Mouse (Mus musculus): ENCODE data around the gene Dgke.
"Not testable (repeated sequence)": the region's sequence is repeated elsewhere in the genome, so short reads cannot be mapped to it uniquely, and the experiment has no call there.

The Dgke gene

DNA sequence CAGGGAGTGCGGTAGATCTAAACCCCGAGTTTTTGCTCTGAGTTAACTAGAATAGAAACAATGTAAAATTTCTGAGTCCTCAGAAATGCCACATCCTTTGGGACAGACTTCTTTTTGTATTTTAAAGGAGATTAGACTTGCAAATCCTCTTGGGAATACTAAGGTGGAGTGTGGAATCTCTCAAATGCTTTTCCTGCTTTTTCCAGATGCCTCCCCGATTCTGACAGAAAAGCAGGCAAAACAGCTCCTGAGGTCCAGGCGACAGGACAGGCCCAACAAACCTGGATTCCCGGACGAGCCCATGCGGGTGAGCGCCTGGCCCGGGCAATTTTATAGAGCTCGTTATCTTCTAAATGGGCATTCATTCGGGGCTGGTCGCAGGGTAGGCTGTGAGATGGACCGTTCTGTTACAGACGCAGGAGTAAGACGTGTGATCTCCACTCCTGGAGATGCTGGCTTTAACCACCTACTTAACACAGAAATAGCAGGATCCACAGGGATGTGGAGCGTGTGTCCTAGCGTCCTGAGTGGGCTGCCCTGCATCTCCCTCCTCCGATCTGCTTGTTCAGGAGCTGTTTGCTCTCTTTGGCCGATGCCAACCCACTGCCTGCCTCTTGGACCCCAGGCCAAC, 8.2 kb upstream of the Dgke start:
- DNase-seq (ENCODE audit: low spot score in 2 of 2): no peak

DNA sequence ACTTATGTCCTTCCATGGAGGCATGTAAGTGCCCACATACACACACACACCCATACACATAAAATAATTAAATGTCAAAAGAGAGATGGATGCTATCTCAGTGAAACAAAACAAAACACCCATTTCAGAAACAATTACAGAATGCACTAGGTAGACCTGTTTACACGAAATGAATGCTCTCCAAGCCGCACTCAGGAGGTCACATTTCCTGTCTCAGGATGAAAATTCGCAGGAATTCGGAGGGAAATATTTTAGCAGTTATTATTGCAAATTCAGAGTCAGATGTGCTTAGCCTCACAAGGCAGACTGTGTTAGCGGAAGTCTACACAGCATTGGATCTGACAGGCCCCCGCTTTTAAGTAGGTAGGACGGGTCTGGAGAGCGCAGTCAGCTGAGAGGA, 6.9 kb upstream of the Dgke start, which contains the start of gene Gm525:
Gene Gm525 (plus strand): TSS at position 301 of the 400 bp plus-strand sequence.
- no peak for DNase-seq (ENCODE audit: low spot score in 2 of 2)

DNA sequence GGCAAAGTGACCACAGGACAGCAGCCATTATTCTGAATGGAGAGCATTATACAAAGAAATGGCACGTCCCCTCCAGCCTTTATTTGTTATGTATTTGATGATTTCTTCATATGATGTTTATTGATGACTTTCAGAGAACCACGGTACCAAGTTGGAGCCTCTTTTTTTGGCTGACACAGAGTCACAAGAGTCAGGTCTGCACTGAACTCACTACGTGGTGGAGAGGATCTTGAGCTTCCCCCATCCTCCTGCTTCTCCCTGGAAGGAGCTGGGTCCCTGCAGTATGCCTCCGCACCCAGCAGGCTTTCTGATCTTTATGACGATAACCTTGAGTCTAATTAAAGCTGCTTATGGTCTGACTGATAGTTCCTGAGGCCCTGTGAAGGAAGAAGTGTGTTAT, 4.9 kb upstream of the Dgke start:
- no peak for DNase-seq (ENCODE audit: low spot score in 2 of 2)

DNA sequence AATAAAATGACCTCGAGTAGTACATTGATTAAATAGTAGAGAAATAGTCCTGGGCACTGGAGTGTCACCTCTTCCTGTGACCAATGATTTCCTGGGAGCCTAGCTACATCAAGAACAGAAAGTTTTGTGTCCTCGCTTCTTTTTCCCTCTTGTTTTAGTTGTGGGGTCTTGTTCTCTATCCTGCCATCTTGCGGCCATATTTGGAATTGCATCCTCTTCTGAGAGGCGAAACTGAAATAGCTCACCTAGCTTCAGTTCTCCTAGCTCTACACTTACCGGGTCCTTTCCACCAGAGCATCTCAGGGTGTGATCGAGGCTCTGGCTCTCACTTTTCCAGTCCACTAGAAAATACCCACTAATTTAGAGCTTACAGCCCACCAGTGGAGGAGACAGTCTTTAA, 2.7 kb upstream of the Dgke start:
- DNase-seq (ENCODE audit: low spot score in 2 of 2): peak in 1 of 2 experiments; percentile 61

DNA sequence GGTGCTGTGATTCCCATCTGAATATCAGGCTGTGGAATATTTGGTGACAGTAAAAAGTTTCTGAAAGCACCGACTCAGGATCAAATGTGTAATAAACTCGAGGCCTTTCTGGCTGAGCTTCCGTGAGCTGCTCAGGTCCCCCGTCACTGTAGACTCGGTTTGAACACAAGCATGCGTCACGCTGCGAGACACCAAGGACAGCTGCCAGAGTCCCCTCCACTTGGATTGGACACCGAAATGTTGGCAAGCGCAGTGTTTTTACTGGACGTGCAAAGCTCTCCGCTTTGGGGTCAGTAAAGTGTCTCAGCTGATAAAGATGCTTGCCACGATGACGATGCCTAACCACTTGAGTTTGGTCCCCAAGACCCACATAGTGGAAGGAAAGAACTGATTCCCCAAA, 2.0 kb upstream of the Dgke start:
- DNase-seq (ENCODE audit: low spot score in 2 of 2): no peak

DNA sequence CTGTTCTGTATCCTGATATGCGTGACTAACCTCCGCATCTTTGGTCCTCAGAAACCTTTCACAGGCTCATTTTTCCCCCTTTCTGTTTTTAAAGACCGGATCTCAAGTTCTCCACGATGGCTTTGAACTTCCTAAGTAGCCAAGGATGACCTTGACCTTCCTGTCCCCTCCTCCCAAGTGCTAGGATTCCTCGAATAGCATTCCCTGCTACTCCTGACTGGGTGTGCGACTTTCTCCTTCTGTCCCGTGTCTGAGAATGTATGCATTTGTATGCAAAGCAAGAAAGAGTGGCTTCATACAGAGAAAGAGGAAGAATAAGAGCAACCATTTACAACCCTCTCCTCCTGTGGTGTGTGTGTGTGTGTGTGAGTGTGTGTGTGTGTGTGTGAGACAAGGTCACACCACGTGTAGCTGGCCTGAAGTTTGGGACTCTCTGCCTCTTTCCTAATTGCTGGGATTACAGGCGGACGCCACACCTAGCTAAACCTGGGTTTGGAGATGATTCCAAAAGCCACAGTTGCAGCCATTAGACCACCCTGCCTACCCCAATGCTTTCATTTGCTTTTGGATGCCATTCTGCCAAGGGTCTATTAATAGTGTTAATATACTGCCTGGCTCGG, 1.3 kb upstream of the Dgke start:
- no peak for DNase-seq (ENCODE audit: low spot score in 2 of 2)

DNA sequence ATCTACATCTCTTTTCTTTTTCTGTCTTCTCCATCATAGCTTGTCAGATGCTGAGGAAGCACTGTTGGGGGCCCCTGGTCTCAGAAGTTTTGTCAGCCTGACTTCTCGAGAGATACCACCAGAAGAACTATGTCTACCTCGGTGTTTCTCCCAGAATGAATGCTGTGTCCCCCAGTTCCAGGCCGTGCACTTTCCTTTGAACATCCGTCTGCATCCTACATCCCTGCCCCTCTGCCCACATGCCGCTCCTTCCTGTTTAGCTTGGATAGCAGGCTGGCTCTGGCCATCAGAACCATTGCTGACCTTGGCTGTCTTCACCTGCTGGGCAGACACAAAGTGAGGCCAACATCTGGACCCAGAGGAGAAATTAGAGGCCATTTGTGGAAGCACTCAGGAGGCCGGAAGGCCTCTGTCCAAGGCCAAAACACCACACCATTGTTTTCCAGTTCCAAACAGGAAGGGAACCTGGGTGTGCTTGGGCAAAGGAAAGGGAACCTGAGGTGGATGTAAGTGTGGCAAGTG, 712 bp upstream of the Dgke start:
- no peak for DNase-seq (ENCODE audit: low spot score in 2 of 2)

DNA sequence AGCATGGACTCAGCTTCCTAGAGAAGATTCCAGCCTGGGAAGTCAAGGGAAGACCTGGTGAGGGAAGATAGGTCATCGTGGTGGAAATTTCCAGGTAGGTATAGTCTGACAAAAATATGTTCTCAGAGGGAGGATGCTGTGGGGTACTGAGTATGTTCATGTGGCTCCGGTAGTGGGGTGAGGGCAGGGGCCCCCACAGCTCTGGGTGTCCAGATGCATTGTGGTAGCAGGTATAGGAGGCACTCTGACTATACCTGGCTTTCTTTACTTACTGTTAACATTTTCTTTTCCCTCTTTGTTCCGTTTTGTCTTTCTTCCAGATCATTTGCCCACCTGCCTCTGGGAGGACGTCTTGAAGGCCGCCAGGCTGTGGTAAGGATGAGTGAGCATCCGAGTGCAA, 524 bp downstream of the Dgke start:
- DNase-seq (ENCODE audit: low spot score in 2 of 2): no peak

DNA sequence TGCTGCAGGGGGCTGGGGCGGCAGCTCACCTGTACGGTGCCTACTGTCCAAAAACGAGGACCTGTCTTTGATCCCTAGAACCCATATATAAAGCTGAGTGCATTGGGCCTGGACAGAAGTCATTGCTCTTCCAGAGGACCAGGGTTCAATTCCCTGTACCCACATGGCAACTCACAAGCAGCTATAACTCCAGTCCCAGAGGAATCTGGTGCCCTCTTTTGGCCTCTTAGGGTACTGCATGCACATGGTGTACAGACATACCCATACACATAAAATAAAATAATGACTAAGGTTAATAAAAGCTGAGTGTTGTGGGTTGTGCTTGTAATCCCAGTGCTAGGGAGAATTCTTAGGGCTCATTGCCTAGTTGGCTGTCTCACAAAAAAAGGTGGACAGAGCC, 1.4 kb downstream of the Dgke start:
- no peak for DNase-seq (ENCODE audit: low spot score in 2 of 2)

DNA sequence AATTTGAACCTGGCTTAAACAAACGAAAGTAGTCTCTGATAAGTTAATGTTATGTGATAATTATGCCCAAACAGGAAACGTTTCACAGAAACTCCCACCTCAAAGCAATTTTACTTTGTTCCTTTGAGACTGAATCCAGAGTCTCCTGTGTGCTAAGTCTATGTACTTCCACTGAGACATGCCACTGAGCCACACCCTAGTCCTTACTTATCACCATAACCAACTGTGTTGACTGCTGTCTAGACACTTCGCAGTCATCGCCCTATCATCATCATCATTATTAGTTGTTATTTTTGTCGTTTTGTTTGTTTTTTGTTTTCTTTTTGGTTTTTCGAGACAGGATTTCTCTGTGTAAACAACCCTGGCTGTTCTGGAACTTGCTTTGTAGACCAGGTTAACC, 2.3 kb downstream of the Dgke start:
- DNase-seq (ENCODE audit: low spot score in 2 of 2): no peak

DNA sequence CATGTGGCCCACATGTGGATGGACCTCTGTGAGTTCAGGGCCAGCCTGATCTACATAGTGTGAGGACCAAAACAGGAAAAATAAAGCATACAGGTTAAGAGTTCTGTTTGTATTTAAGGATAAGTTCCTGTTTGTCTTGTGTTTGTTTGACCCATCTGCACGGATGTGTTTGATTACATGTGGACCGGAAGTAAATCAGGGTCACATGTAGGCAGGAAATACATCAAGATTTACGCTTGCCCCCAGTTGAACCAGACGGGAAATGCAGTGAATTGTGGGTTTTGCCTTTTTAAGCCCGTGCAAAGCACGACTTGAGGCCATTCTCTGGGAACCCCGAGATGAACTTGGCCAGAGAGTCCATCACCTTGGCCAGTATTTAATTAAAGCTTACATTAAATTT, 5.3 kb downstream of the Dgke start:
- DNase-seq (ENCODE audit: low spot score in 2 of 2): no peak

DNA sequence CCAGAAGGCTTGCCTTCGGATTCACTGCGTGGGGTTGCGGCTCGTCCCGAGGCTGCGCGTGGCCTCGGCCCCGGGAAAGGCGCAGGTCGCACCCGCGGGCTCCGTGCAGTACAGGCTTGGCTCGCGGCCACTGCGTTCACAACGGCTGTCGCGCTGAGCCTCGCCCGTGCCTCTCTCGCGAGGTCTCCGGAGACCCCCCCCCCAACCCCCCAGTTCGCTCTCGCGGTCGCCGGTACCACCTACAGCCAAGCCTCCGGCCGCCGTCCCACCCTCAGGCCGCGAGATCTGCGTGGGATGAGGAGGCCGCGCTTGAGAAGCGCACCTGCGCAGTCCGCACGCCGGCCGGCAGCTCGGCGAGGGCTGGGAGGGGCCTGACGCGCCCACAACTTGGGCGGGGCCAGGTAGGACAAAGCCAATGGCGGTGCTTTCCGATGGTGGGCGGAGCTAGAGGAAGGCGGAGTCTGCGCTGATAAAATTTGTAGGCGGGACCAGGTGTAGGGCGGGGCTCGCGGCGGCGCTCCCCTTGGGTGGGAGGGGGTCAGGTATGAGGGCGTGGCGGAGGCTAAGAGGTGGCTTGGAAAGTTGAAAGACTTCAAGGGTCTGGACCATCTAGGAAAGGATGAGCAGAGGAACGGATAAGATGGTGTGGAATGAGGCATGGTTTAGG, 6.1 kb downstream of the Dgke start:
- DNase-seq (ENCODE audit: low spot score in 2 of 2): peak; percentile 70 to 88

DNA sequence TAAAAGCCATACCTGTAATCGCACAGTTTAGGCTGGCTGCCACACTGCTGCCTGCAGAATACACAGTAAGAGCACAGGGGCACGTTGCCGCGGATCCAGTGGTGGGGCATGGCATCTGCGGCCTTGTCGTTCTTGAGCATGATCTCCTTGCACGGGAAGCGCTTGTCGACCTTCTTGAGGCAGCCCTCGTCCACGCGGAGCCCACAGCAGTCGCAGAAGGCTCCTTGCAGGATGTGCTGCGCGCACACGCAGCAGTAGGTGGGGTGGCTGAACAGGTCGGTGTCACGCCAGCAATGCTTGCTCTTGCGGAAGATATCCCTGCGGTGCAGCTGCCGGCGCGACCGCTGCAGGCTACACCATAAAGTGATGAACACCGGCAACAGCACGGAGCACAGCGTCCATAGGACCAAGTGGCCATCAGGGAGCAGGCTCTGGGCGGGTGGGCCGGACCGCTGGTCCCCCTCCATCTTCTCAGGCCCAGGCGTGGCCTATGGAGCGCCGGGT, 6.7 kb downstream of the Dgke start:
- peak in 1 of 2 experiments; percentile 23 for DNase-seq (ENCODE audit: low spot score in 2 of 2)

DNA sequence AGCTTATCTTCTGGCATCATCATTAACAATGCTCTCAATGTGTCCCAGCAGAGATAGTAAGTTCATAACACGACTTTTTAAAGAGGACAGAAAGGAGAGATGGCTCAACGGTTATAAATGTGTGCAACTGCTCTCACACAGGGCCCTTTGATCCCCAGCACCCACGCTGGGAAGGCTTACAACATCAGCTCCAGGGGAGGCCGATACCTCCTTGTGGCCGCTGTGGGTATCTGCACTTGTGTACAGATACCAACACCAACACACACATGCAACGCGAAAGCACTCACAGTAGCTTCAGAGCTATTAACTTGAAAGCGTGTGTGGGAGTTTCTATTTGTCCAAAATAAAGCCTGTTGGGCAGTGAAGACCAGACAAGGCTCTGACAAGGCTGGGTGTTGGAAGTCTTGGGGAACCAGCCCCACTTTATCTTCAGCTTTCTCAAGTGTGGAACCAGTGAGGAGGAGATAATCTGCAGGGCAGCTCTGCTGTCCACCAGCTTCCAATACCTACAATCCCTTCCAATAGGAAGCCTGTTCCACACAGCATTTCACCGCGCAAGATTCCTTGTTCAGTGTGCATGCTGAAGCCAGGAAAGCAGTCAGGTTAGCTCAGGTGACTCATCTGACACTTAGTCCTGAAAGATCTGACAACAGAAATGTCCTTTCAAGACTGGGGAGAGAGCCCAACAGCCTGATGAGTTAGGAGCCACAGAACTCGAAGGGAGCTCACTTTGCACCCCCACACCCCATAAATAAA, 8.0 kb downstream of the Dgke start:
- no peak for DNase-seq (ENCODE audit: low spot score in 2 of 2)

DNA sequence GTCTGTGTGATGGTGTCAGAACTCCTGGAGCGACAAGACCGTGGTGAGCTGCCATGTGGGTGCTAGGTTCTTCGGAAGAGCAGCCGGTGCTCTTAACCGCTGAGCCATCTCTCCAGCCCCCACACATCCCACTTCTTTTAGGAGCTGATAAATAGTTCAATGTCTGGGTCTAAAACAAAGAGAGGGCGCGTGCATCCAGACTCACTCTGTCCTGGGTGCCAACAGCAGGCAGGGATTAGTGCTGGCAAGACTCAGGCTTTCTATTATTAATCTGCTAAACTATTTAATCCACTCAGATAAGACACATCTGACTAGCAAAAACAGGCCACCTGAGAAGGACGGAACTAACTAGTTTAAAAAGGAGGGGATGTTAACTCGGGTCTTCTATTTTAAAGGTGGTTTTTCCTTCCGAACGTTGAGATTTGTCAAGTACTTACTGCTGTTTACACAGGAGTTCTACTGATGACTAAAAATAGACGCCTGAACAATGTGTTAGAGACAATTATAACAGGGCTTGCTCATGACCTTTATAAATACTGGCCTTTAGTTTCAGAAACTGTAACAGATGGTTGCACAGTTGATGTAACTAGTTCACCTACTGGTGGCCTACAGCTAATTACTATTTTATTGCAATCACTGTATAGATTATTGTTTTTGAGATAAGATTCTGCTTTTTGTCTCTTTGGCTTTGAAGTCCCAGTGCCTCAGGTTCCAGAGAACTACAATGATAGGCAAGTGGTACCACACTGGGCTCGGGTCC, 10.5 kb downstream of the Dgke start:
- no peak for DNase-seq (ENCODE audit: low spot score in 2 of 2)

DNA sequence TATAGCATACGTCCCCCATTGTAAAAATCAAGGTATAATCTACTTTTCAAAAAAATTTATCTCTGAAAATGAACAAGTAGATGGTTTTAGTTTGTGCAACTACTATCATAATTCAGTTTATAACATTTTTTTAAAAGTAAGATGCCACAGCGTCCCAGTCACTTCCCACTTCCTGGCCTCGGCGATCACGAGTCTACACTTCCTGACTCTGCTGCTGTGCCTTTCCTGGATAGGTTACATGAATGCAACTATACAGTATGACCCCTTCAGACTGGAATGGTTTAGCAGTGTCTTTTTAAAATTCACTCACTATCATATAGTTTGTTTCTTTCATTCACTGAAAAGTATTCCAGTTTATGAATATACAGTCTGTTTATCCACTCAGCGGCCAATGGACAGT, 14.9 kb downstream of the Dgke start:
- DNase-seq (ENCODE audit: low spot score in 2 of 2): no peak

DNA sequence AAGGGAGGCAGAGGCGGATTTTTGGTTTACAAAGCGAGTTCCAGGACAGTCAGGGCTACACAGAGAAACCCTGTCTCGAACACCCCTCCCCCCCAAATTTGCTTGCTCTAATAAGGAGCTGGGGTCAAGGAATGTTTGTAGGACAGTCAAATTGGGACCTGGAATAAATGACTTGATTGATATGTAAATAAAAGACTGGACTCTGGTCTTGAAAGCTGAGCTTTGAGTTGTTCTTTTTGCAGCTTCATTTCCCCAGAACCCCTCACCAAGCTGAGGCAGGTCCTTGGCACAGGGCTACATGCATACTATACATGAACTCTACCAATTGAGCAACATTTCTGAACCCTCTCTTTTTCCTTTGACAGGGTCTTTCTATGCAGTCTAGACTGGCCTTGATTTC, 20.6 kb downstream of the Dgke start:
- no peak for DNase-seq (ENCODE audit: low spot score in 2 of 2)

DNA sequence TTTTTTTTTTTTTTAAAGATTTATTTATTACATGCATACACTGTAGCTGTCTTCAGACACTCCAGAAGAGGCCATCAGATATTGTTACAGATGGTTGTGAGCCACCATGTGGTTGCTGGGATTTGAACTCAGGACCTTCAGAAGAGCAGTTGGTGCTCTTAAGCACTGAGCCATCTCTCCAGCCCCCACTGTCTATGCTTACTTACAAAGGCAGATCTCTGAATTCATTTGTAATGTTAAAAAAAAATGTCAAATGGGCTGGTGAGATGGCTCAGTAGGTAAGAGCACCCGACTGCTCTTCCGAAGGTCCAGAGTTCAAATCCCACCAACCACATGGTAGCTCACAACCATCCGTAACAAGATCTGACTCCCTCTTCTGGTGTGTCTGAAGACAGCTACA, 21.1 kb downstream of the Dgke start:
- not testable (repeated sequence) for DNase-seq (ENCODE audit: low spot score in 2 of 2)

DNA sequence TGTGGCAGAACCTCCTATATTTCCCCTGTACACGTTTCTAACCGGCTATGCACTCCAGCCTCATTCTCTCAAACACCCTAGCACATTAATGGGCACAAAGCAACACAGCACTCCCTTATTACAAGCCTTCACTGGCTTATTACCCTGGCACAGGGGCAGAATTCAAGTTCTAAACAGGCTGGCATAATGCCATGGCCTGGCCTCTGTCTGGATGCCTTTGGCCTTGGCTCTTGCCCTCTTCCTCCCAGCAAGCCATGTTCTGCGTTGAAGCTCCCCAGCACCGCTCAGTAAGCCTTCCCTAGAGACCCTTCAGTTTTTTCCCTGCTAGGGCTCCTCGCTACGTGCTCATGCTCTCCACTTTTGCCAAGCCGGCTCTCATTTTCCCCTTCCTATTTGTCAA, 23.6 kb downstream of the Dgke start:
- DNase-seq (ENCODE audit: low spot score in 2 of 2): no peak

DNA sequence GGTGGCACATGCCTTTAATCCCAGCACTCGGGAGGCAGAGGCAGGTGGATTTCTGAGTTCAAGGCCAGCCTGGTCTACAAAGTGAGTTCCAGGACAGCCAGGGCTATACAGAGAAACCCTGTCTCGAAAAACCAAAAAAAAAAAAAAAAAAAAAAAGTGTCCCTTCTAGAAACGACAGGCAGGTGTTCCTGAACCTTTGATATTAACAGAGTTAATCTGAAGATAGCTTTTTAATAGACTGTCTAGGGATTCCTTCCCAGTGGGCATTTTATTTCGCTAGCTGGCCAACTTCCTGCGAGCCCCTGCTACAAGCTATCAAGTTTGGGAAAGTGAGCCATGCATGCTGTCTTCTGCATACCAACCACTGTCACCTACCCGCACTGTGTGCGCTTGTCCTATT, 25.6 kb downstream of the Dgke start:
- DNase-seq (ENCODE audit: low spot score in 2 of 2): not testable (repeated sequence)

DNA sequence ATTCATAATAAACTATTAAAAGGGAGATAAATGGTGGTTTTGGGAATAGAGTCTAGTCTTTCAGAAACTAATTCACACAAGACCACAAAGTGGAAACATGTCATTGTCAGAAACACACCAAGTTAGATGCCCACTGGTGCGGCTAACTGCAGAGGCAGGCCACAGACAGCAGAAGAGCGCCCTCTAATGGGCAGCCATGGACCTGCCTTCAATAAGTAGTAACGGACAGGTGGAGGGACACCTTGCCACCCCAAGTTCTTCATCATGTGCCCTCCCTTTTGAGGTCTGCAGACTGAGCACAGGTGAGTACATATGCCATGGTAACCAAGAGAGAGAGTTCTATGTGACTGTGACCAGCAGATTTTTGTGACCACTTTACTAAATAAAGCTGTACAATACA, 27.3 kb downstream of the Dgke start:
- peak in 1 of 2 experiments; percentile 42 for DNase-seq (ENCODE audit: low spot score in 2 of 2)

Measured in cerebellum, postnatal 4 days (tissue).